Mouse (Mus musculus): ENCODE measurements at regions not wholly inside any gene's neighbourhood (a gene's known extent, or its start where the extent isn't known, plus 50 kb on each side); places are given as distances from the start of the nearest gene placed in this dataset.

DNA sequence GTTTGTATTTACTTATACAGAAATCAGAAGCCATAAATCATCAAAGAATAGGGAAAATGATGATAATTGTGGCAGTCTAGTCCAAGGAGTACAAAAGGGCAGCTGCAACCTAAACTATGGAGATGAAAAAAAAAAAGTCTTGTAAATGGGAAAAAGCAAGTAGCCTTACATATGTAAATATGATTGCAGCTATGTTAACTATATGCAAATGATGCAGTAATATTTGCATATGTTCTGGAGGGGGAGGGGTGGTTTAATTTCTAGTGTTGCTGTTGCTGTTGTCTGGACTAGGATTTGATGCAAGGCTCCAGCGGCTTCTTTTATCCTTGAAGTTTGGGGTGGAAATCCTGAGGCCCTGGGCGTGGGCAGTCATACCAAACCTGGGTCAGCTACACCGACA lies 163.0 kb downstream of the Ankrd50 start:
- no peak for TF ChIP-seq CTCF (IDR thresholded peaks at IDR 0.05; ENCODE audit: insufficient read depth, low read length)
- no peak for TF ChIP-seq POLR2A (IDR thresholded peaks at IDR 0.05; ENCODE audit: borderline replicate concordance, extremely low read depth, low read depth, low read length)

Measured in lung, adult 2 months (tissue).